Mouse (Mus musculus) heart, postnatal 25 days (tissue): Measurements from ENCODE around the gene D17H6S53E. TPM values are rescaled to one million over a fixed set of nuclear protein-coding genes. Genes with fewer than 3 reads are reported as not detected.
A peak's percentile ranks its signal among the peaks of the same experiment; 100 is the strongest.

Experiments used
- DNase-seq: peaks from one replicate; pipeline ENCODE4 v3.0.0; 2022; ENCODE audit warnings: low spot score
- intact Hi-C: fragments of 180-260 bp; cut with DNase I; formaldehyde crosslinking; loops from one replicate; pipeline ENCODE4 v1.15.1; 2025
- total RNA-seq, 2 experiments: library from RNA; stranded (reverse); gene quantifications; 2 replicates each; pipeline ENCODE4 v1.2.3; 2021

D17H6S53E gene
- total RNA-seq, 2 experiments from 2014 or later: 27.0 to 27.1 TPM

DNA sequence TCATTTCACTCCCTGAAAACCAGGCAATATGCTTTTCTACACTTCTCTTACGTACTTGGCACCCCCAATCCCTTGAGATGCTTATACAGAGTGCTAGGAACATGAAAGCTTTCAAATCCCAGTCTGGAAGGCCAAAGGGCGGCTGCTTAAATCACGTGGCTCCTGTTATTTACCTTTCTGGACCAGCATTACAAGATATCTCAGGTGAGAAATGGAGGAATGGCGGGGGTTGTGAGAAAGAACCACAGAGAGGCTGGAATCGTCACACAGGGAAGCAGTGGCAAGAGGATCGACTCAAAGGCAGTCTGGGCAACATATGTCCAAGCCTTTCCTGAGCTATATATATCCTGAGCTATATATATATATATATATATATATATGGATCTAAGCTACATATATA is 595 bp upstream of the D17H6S53E start:
- intact Hi-C loops: no loop called here
- DNase-seq: no peak

GRCm38 (mm10) chr17:35127017-35127416 is 844 bp downstream of the D17H6S53E start:
- intact Hi-C loops: no loop called here
- no peak for DNase-seq

DNA sequence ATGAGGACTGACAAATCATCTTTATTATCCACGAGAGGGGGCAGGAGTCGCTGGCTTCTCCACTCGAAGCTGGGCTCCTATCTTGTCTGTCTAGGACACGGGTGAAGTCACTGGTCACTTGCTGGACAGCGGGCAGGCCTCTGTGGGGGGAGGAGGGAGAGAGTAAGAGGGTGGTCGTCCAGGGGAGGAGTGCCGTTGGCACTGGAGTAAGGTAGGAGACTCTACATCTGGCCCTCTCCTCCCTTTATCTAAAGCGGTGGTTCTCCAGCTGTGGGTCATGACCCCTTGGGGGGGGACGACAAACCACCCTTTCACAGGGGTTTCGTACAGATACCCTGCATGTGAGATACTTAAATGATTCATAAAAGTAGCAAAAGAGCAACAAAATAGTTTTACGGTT is 2.8 kb downstream of the D17H6S53E start:
- intact Hi-C loops: no loop called here
- DNase-seq: no peak

- intact Hi-C loops: no loop called here
- no peak for DNase-seq
These were observed 4.9 kb downstream of the D17H6S53E start for GRCm38 (mm10) chr17:35131038-35131437.

DNA sequence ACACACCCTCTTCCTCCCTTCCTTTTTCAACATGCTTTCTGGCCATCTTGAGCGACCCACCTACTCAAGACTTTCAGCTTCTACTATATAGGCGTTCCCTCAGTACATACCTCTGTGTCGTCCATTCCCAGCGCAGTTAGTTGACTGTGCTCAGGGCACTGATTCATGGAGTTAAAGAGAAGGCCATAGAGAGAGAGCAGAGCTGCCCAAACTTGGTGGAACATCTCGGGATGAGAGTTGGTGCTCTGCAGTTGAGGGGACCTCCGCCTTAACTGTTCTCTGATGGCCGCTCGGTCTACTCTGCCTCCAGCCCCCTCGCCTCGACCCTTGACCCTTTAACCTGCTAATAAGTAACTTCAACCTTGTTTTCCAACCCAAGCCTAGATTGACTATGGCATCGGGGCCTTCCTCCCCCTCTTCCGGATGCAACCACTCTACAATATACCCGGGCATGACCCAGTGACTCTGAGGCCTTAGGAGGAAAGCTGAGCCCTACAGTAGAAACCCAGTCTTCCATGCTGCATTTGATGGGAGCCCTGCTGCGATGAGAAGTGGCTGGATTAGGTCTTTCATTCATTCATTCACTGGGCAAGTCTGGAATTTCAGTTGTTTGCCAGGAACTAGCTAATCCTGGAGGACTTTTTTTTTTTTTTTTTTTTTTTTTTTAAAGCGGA is 5.5 kb downstream of the D17H6S53E start, which contains the start of gene Apom:
Gene Apom (minus strand): TSS at position 551 of the 674 bp plus-strand sequence.
- no peak for DNase-seq
- intact Hi-C loops: no loop called here

DNA sequence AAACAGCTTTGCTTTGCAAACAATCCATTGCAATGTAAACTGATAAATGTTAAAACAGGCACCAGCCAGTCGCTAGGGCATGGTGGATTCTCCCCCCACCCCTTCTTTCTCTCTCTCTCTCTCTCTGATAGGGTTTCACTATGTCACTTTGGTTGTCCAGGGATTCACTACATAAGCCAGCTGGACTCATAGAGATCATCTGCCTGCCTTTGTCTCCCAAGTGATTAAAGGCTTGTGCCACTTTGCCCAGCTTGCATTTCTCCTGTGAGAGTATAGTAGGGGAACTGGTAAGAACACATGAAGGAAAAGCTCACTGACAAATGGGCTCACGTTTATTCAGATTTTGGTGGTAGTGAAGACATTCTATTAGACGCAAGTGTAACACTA is 6.0 kb downstream of the D17H6S53E start:
- DNase-seq: no peak
- intact Hi-C loops: no loop called here

- intact Hi-C loops: no loop called here
- no peak for DNase-seq
These were observed 7.3 kb downstream of the D17H6S53E start for GRCm38 (mm10) chr17:35133517-35133916.

DNA sequence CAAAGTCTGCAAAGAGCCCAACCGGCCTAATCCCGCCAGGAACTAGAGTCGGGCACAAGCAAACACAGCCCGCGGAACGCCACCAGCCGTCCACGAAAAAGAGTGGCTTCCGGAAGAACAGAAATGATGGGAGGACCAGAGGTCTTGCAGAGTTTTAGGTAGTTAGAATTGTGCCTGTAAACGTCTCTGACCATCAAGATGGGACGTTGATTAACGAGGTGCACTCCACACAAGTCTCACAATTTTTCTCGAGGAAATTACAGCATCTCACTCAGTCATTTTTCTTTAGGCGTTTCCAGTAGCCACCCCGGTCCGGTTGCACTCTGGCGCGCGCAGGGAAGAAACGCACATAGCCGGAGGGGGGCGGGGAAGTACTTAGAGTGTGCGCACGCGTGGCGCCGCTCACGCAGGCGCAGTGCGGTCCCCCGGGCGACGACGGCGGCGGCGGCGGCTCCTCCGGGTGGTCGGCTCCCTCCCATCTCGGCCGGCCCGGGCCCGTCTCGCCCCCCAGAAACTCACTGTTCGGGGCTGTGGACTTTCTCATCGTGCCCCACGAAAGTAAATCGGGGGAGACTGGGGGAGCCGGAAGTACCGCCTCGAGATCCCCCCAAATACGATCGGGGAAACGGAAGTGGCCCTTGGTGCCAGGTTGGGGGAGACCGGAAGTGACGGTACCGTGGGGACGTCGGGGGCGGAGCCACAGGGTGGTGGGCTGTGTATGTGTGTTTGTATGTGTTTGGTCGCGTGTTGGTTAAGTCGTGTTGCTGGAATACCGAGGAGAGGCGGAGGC is 8.8 kb downstream of the D17H6S53E start, which contains the start of gene Bag6:
Gene Bag6 (plus strand): TSS at position 378 of the 790 bp plus-strand sequence.
- intact Hi-C loops: no loop called here
- peak; percentile 91 for DNase-seq

DNA sequence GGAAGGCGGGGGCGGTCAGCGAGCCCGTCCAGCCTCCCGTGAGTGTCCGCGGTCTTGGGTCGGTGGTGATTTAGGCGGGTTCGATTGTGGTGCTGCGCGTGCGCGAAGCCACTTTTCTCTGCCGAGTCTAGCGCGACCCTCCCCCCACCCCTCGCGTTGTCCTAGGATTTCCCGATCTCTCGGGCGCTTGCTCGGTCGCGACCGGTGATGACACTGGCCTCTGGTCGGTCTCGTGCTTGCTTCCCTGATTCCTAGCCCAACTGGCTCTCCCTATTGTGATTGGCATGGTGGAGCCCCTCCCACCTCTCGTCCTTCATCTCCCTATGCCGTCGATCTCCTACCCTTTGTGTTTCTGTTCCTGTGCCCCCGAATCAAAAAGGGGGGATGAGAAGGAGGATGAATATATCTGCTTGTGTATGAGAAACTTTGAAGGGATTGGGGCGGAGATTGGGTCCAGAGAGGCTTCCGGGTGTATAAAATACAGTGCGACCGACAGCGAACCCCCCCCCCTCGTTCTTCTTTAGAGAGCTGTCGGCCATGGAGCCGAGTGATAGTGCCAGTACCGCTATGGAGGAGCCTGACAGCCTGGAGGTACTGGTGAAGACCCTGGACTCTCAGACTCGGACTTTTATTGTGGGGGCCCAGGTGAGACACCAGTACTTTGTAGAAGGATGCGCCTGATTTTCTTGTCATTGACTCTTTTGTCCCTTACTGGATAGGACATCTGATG is 9.6 kb downstream of the D17H6S53E start:
- no peak for DNase-seq
- intact Hi-C loops: no loop called here

DNA sequence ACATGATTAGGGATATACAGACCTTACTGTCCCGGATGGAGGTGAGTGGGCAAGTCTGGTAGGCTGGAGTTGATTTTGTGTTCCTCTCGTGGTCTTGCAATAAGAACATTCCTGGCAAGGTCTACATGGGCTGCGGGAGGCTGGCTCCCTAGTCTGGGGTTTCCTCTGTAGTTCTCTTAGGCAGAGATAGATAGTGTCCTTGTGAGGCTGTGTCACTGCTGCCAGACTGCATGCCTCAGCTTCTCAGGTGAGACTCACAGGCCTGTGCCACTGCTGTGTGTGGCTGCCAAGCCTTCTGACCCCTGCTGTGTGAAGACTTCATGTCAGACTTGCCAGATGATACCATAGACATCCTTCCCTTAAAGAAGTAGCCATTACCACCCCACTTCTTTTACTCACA is 13.1 kb downstream of the D17H6S53E start:
- intact Hi-C loops: loop anchor here (2.0 kb wide), 1 partner anchor 24 kb away; no protein-coding TSS in a partner anchor
- DNase-seq: no peak

- intact Hi-C loops: no loop called here
- no peak for DNase-seq
These were observed 14.4 kb downstream of the D17H6S53E start for GRCm38 (mm10) chr17:35140490-35140996.

GRCm38 (mm10) chr17:35141971-35142370 is 15.8 kb downstream of the D17H6S53E start:
- intact Hi-C loops: no loop called here
- no peak for DNase-seq

- DNase-seq: no peak
- intact Hi-C loops: no loop called here
These were observed 20.0 kb downstream of the D17H6S53E start for GRCm38 (mm10) chr17:35146139-35146538.

DNA sequence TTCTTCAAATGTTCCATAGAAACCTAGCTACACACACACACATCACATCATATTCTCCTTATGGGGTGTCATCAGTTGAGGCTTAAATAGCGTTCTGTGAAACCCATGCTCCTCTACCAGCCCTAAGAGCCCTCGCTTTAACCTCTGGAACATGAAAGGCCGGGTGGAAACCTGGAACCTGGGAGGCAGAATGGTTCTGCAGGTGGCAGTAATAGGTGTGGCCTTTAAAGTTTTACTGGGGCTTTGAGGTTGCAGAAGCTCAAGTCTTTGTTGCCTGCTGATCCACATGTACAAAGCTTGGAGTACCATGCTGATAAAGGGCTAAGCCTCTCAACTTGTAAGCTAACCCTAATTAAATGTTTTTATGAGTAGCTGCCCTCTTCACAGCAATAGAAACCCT is 21.2 kb downstream of the D17H6S53E start:
- DNase-seq: no peak

DNA sequence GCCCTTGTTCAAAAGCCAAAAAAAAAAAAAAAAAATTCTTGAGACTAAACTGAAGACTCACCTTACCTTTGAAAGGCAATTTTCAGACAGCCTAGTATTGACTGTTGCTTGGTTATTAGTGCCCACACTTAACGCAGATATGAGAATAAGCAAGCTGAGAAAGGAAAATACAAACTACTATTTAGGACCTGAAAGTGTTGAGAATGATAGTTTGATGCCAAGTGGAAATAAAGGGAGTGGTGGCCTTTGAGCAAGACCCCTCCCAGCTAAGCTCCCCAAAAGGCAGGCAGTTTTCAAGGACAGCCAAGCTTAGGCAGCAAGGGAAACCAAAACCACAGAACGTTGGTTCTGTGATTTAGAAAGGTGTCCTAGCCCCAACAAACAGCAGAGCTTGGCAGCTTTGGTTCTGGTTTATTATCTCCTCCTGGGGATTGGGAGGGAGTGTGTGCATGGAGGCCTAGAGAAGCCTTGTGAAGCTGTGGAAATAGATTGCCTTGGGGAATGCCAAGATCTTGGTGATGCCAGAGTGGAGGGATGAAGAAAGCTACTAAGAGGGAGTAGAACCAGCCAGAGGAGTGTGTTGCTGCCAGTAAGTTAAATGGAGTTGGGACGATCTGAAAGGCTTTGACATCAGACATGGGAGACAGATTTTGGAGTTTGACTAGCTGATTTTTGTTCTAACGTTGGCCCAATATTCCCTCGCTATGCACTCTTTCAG is 21.9 kb downstream of the D17H6S53E start:
- intact Hi-C loops: no loop called here
- no peak for DNase-seq

More for the DNA sequence above, 21.2 kb downstream of the D17H6S53E start:
- intact Hi-C loops: no loop called here

DNA sequence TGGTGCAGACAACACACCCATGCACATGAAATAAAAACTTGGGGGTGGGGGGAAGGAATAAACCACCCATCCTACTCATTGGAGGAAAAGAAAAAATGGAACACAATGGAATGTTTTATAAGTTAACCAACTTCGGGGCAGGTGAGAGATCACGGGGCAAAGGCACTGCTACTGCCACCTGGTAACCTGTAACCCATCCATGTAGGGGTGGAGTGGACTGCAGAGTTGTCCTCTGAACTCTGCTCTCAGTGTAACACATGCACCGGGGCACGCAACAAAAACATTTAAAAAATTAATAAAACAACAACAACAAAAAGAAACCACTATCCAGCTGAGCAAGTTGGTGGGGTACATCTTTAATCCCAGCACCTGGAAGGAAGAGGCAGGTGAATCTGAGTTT is 25.9 kb downstream of the D17H6S53E start:
- intact Hi-C loops: no loop called here
- no peak for DNase-seq

- no peak for DNase-seq
- intact Hi-C loops: no loop called here
These were observed 26.9 kb downstream of the D17H6S53E start for GRCm38 (mm10) chr17:35153077-35153476.

DNA sequence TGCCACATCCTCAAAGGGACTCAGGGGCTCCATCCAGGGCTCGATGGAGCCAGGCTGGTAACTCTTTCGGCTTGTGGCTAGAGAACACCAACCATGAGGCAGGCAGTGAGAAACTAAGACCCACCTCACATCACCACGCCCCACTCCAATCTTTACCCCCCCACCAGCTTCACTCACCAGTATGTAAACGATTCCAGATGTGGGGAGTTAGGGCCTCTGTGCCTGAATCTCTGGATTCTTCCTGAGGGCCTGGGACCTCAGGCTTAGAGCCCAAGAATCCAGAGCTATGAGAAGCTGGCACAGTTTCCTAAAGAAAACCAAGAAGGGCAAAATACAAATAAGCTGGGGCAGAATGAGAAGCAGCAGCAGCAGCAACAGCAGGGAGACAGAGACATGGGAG is 27.8 kb downstream of the D17H6S53E start:
- intact Hi-C loops: no loop called here

DNA sequence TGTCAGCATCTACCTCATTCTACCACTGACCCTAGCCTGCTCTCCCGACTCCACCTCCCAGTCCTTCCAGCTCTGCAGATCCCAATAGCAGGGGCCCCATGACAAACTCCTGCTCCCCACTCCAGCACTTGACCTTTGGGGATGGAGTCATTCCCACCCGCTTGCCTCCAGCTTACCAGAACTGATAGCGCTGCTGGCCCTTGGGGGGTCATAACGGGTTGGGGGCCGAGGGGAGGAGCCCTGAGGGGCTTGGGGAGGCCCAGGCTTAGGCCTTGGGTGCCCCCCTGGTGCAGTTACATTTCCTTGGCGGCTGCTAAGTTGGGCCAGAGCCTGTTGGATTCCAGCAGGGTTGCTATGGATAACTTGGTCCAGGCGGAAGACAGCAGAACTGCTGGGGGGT is 28.4 kb downstream of the D17H6S53E start:
- no peak for DNase-seq
- intact Hi-C loops: no loop called here

More for the DNA sequence above, 27.8 kb downstream of the D17H6S53E start:
- DNase-seq: no peak

DNA sequence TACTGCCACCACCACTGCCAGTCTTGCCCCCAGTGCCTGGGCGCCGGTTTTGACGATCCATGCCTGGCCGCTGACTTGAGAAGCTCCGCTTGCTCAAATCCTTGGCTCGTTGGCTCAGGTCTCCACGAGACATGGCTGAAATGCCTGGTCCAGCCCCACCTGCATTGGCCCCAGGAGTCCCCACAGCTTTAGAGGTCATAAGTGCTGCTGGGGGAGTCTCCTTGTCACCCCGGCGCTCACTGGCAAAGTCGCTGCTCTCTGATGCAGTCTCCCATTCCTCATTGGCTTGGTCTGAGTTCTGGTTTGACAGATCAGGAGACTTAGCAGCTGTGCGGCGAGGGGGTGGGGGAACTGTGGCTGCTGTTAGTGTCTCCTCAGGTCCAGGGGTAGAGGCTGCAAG is 29.3 kb downstream of the D17H6S53E start:
- intact Hi-C loops: no loop called here
- DNase-seq: no peak
